Mouse (Mus musculus) liver, adult 2 months (tissue): Measurements from ENCODE around the gene Prkce. TPM values are rescaled to one million over a fixed set of nuclear protein-coding genes. Genes with fewer than 3 reads are reported as not detected.

Experiments used
- DNase-seq: peaks from one replicate; pipeline ENCODE4 v3.0.0-alpha.2; 2011; ENCODE audit warnings: low read depth, low spot score; ENCODE audit errors: extremely low read depth
- H3K27ac ChIP-seq: fragments of 200-500 bp; replicated peaks from 2 replicates; pipeline ENCODE4 v1.5.1; 2012; ENCODE audit warnings: low read depth, mild to moderate bottlenecking, control low read depth, inconsistent platforms, low read length; ENCODE audit not compliant: insufficient read depth
- H3K27me3 ChIP-seq: fragments of 200-500 bp; 2 replicates; pipeline ENCODE4 v1.6.1; 2012; ENCODE audit warnings: mild to moderate bottlenecking, moderate library complexity, low read length, inconsistent platforms; ENCODE audit not compliant: control insufficient read depth, insufficient read depth
- H3K36me3 ChIP-seq: fragments of 200-500 bp; 2 replicates; pipeline ENCODE4 v1.6.1; 2012; ENCODE audit warnings: low read length, inconsistent platforms; ENCODE audit not compliant: control insufficient read depth, insufficient read depth
- H3K4me1 ChIP-seq: fragments of 200-500 bp; 2 replicates; pipeline ENCODE4 v1.6.1; 2011; ENCODE audit warnings: low read length; ENCODE audit not compliant: control insufficient read depth, insufficient read depth
- H3K4me3 ChIP-seq: fragments of 200-500 bp; 2 replicates; pipeline ENCODE4 v1.5.1; 2011; ENCODE audit warnings: low read depth, mild to moderate bottlenecking, control low read depth, low read length, moderate library complexity; ENCODE audit not compliant: insufficient read depth
- H3K79me2 ChIP-seq: fragments of 200-500 bp; 2 replicates; pipeline ENCODE4 v1.6.1; 2012; ENCODE audit warnings: inconsistent platforms, mild to moderate bottlenecking, low read length, moderate library complexity; ENCODE audit not compliant: control insufficient read depth, insufficient read depth
- H3K9ac ChIP-seq: fragments of 200-500 bp; 2 replicates; pipeline ENCODE4 v1.6.1; 2012; ENCODE audit warnings: low read depth, mild to moderate bottlenecking, control low read depth, inconsistent platforms, low read length
- CTCF ChIP-seq: fragments of 200-500 bp; IDR thresholded peaks from 2 replicates; pipeline ENCODE4 v1.5.1; 2011; ENCODE audit warnings: low read depth, low read length, control low read depth
- POLR2A ChIP-seq: fragments of 200-500 bp; IDR thresholded peaks from 2 replicates; pipeline ENCODE4 v1.6.1; 2011; ENCODE audit warnings: low read length, control low read depth; ENCODE audit not compliant: insufficient read depth; ENCODE audit errors: extremely low read depth
- WGBS: fragments of 180-500 bp; shearing (Covaris S2); methylation state at CpG from one replicate; pipeline ENCODE4 v1.1.7; 2018; 5-methylcytosine and 5-hydroxymethylcytosine counted together
- polyA plus RNA-seq: library from polyadenylated mRNA; depleted of rRNA; stranded (reverse); fragments of >200 nt; gene quantifications from 2 replicates; pipeline ENCODE4 v1.2.3, GENCODE M21; 2012
- total RNA-seq: library from RNA; depleted of rRNA; stranded (reverse); fragments of >200 nt; gene quantifications from 2 replicates; pipeline ENCODE4 v1.2.3, GENCODE M21; 2014

Gene Prkce
- total and polyA plus RNA-seq, 2 experiments: 2.0 to 6.4 TPM

GRCm38 (mm10) chr17:86464197-86464596, 296.6 kb downstream of the Prkce start:
- Histone ChIP-seq H3K4me1 (peaks cover 24% of the 10 kb centered on the region), H3K27me3 (no peaks in the 10 kb centered on the region), H3K9ac (peak overlapping the region; percentile 22; the same call in 1 of the 2 replicates), H3K36me3 (no peaks in the 10 kb centered on the region), H3K4me3 (no peak overlapping the region), H3K27ac (peak overlapping the region; percentile 92), H3K79me2 (no peaks in the 10 kb centered on the region; the same call in 1 of the 2 replicates)
- WGBS: 23% methylated on average over 8 of the region's 8 CpGs
- TF ChIP-seq POLR2A (no peak), CTCF (no peak)
- DNase-seq: peak; percentile 92

GRCm38 (mm10) chr17:86464689-86465363, 297.2 kb downstream of the Prkce start:
- TF ChIP-seq POLR2A (no peak), CTCF (no peak)
- peak; percentile 97 for DNase-seq
- Histone ChIP-seq H3K27me3 (no peaks in the 10 kb centered on the region), H3K27ac (peak overlapping the region; percentile 55), H3K36me3 (no peaks in the 10 kb centered on the region), H3K79me2 (no peaks in the 10 kb centered on the region; the same call in 1 of the 2 replicates), H3K4me1 (peaks cover 25% of the 10 kb centered on the region), H3K4me3 (no peak overlapping the region), H3K9ac (no peak overlapping the region)
- WGBS: 49% methylated on average over 16 of the region's 16 CpGs

- H3K27ac ChIP-seq: no peak overlapping the region
- H3K36me3 ChIP-seq: no peaks in the 10 kb centered on the region
- H3K9ac ChIP-seq: no peak overlapping the region
- no peak overlapping the region for H3K4me3 ChIP-seq
- DNase-seq: no peak
- peaks cover 27% of the 10 kb centered on the region for H3K4me1 ChIP-seq
- 90% methylated on average over 13 of the region's 13 CpGs for WGBS
- H3K27me3 ChIP-seq: no peaks in the 10 kb centered on the region
- H3K79me2 ChIP-seq: no peaks in the 10 kb centered on the region; the same call in 1 of the 2 replicates
- no peak for TF ChIP-seq CTCF
- TF ChIP-seq POLR2A: no peak
Measured at GRCm38 (mm10) chr17:86465865-86466264, 298.3 kb downstream of the Prkce start.

- Histone ChIP-seq H3K4me3 (no peak overlapping the region), H3K27ac (no peak overlapping the region), H3K79me2 (no peaks in the 10 kb centered on the region; the same call in 1 of the 2 replicates), H3K4me1 (peaks cover 27% of the 10 kb centered on the region), H3K9ac (no peak overlapping the region), H3K27me3 (no peaks in the 10 kb centered on the region), H3K36me3 (no peaks in the 10 kb centered on the region)
- TF ChIP-seq CTCF (no peak), POLR2A (no peak)
- no peak for DNase-seq
- 88% methylated on average over 7 of the region's 7 CpGs for WGBS
Measured at GRCm38 (mm10) chr17:86466412-86466811, 298.8 kb downstream of the Prkce start.

- Histone ChIP-seq H3K27ac (no peak overlapping the region), H3K4me1 (peaks cover 27% of the 10 kb centered on the region), H3K79me2 (no peaks in the 10 kb centered on the region; the same call in 1 of the 2 replicates), H3K4me3 (no peak overlapping the region), H3K27me3 (no peaks in the 10 kb centered on the region), H3K9ac (no peak overlapping the region), H3K36me3 (no peaks in the 10 kb centered on the region)
- DNase-seq: no peak
- 57% methylated on average over 7 of the region's 7 CpGs for WGBS
- TF ChIP-seq CTCF: no peak
Measured at GRCm38 (mm10) chr17:86466871-86467270, 299.3 kb downstream of the Prkce start.

GRCm38 (mm10) chr17:86467291-86467898, 299.8 kb downstream of the Prkce start:
- Histone ChIP-seq H3K4me3 (no peak overlapping the region), H3K4me1 (peaks cover 27% of the 10 kb centered on the region), H3K27me3 (no peaks in the 10 kb centered on the region), H3K79me2 (no peaks in the 10 kb centered on the region; the same call in 1 of the 2 replicates), H3K27ac (no peak overlapping the region), H3K36me3 (no peaks in the 10 kb centered on the region), H3K9ac (no peak overlapping the region)
- DNase-seq: no peak
- TF ChIP-seq CTCF: no peak
- TF ChIP-seq POLR2A: no peak
- 59% methylated on average over 10 of the region's 10 CpGs for whole genome bisulfite sequencing
